Mouse (Mus musculus) myocyte (in vitro differentiated cells): ENCODE results near the gene Ankmy1. TPM values are rescaled to one million over a fixed set of nuclear protein-coding genes. Genes with fewer than 3 reads are reported as not detected.

ENCODE experiments used
- H3K27me3 ChIP-seq: one replicate; pipeline ENCODE4 v1.6.1; 2011; ENCODE audit not compliant: control insufficient read depth, insufficient read depth, insufficient read length
- H3K36me3 ChIP-seq: one replicate; pipeline ENCODE4 v1.6.1; 2011; ENCODE audit not compliant: control insufficient read depth, insufficient read depth
- H3K4me2 ChIP-seq: one replicate; pipeline ENCODE4 v1.6.1; 2011; ENCODE audit warnings: low read depth, control low read depth
- H3K4me3 ChIP-seq: one replicate; pipeline ENCODE4 v1.5.1; 2011; ENCODE audit warnings: mild to moderate bottlenecking, control low read depth, moderate library complexity
- H3K79me2 ChIP-seq: one replicate; pipeline ENCODE4 v1.6.1; 2011; ENCODE audit not compliant: control insufficient read depth, insufficient read depth
- H3ac ChIP-seq: one replicate; pipeline ENCODE4 v1.6.1; 2011; ENCODE audit not compliant: control insufficient read depth, insufficient read length
- CEBPB ChIP-seq: IDR thresholded peaks from 2 replicates; pipeline ENCODE4 v1.6.1; 2011; ENCODE audit warnings: mild to moderate bottlenecking, moderate library complexity; ENCODE audit not compliant: poor library complexity, insufficient read depth, severe bottlenecking
- E2F4 ChIP-seq: IDR thresholded peaks from one replicate; pipeline ENCODE4 v1.6.1; 2011; ENCODE audit warnings: mild to moderate bottlenecking, control low read depth, moderate library complexity; ENCODE audit not compliant: insufficient read depth
- MAX ChIP-seq: IDR thresholded peaks from one replicate; pipeline ENCODE4 v1.6.1; 2011; ENCODE audit warnings: low read depth, mild to moderate bottlenecking, control low read depth
- MYOD1 ChIP-seq, 3 experiments: IDR thresholded peaks; one replicate each; pipeline ENCODE4 v1.6.1; 2011; ENCODE audit warnings: control low read depth in 2 of 3, low read depth in 2 of 3, mild to moderate bottlenecking in 2 of 3, moderate library complexity in 1 of 3; ENCODE audit not compliant: insufficient read length in 2 of 3, control insufficient read depth in 1 of 3
- MYOG ChIP-seq, 3 experiments: IDR thresholded peaks; one replicate each; pipeline ENCODE4 v1.6.1; 2011; ENCODE audit warnings: control low read depth in 2 of 3, low read depth in 2 of 3, mild to moderate bottlenecking in 2 of 3; ENCODE audit not compliant: insufficient read length in 2 of 3, control insufficient read depth in 1 of 3, insufficient read depth in 1 of 3
- POLR2A ChIP-seq: IDR thresholded peaks from one replicate; pipeline ENCODE4 v1.6.1; 2011; ENCODE audit warnings: low read depth, mild to moderate bottlenecking, control low read depth, moderate library complexity; ENCODE audit not compliant: insufficient read length
- POLR2AphosphoS2 ChIP-seq: IDR thresholded peaks from one replicate; pipeline ENCODE4 v1.6.1; 2011; ENCODE audit warnings: low read depth, control low read depth; ENCODE audit not compliant: insufficient read length
- REST ChIP-seq: IDR thresholded peaks from one replicate; pipeline ENCODE4 v1.6.1; 2011; ENCODE audit warnings: mild to moderate bottlenecking, control low read depth, moderate library complexity; ENCODE audit not compliant: insufficient read depth, insufficient read length
- SRF ChIP-seq: IDR thresholded peaks from one replicate; pipeline ENCODE4 v1.6.1; 2011; ENCODE audit warnings: low read depth; ENCODE audit not compliant: control insufficient read depth, insufficient read length
- TCF12 ChIP-seq: IDR thresholded peaks from one replicate; pipeline ENCODE4 v1.6.1; 2011; ENCODE audit warnings: mild to moderate bottlenecking, control low read depth; ENCODE audit not compliant: poor library complexity, insufficient read depth, severe bottlenecking
- TCF3 ChIP-seq: IDR thresholded peaks from one replicate; pipeline ENCODE4 v1.6.1; 2011; ENCODE audit warnings: low read depth, control low read depth; ENCODE audit not compliant: insufficient read length
- USF1 ChIP-seq: IDR thresholded peaks from one replicate; pipeline ENCODE4 v1.6.1; 2011; ENCODE audit warnings: low read depth, mild to moderate bottlenecking, control low read depth, moderate library complexity
- polyA plus RNA-seq: library from polyadenylated mRNA; unstranded; fragments of >200 nt; fragmentation: generic; extraction: Trizol; gene quantifications from one replicate; pipeline ENCODE4 v1.2.1, GENCODE M21; 2012; ENCODE audit warnings: missing spikeins

The Ankmy1 gene
- polyA plus RNA-seq, 1 experiment = 2.4 TPM

DNA sequence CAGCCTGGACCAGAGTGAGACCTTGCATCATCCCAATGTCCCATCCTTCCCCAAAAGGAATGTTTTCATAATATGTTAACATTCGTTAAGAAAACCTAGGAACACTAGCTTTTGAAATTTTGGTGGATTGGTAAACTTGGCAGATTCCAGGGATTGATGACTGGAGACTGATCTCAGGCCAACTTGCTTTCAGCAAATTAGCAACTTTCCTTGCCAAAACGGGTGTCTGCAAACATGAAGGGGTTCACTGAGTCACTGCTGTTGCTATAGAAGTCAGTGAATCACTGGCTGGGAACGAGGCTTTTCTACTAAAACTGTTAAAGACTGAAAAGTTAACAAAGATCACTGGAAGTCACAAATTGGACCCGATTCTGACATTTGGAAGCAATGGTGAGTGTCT lies 921 bp upstream of the Ankmy1 start:
- Histone ChIP-seq H3K27me3 (no peaks in the 10 kb centered on the region), H3K4me3 (no peak overlapping the region), H3ac (no peak overlapping the region), H3K79me2 (no peaks in the 10 kb centered on the region), H3K4me2 (peak overlapping the region; percentile 74), H3K36me3 (no peaks in the 10 kb centered on the region)
- no peak for TF ChIP-seq MYOG (IDR thresholded peaks at IDR 0.05; ENCODE audit: control insufficient read depth in 1 of 3, insufficient read depth in 1 of 3, insufficient read length in 2 of 3, low read depth in 2 of 3)
- no peak for TF ChIP-seq MYOD1 (IDR thresholded peaks at IDR 0.05; ENCODE audit: control insufficient read depth in 1 of 3, insufficient read length in 2 of 3, low read depth in 2 of 3)
- TF ChIP-seq POLR2A = no peak
- TF ChIP-seq CEBPB = 0 out of 2 replicates have a peak, but pooled peaks have one; percentile 28
- TF ChIP-seq SRF = no peak
- no peak for TF ChIP-seq USF1
- TF ChIP-seq TCF12 = no peak

DNA sequence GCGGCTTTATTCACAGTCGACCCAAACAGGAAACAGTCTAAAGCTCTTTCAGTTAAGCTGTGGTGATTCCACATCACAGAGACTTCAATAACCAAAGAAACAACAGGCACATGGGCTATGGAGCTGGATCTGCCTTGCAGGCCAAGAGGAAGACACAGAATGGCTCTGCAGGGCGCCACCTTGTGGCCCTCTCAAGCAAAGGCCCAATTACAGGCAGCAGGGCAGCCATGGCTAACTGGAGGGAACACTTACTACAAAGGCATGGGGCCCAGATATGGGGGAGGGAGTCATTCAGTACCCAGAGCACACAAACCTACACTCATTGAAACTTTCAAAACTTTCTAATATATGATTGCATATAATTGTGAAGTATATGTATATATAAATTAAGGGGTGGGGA lies 7.6 kb downstream of the Ankmy1 start:
- no peaks in the 10 kb centered on the region for H3K27me3 ChIP-seq

DNA sequence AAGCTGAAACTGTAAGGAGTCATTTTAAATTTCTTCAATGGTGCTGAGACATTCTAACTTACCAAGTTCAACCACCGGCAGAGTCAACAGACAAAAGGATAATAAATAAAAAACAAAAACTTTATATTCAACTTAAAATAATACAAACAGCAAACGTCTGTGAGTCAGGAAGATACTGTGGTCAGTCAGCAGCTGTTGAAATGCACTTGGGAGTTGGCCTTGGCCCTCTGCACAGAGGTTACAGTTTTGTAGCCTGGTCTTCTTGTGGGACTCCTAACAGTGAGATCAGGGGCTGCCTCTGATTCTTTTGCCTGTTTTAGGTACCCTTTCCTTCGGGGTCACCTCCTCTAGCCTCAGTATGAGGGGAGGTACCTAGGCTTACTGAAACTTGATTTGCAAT lies 8.8 kb downstream of the Ankmy1 start:
- H3K4me2 ChIP-seq = peak overlapping the region; percentile 68

More for the DNA sequence above, 7.6 kb downstream of the Ankmy1 start:
- TF ChIP-seq E2F4 (no peak), USF1 (no peak), CEBPB (no peak), MAX (no peak), SRF (no peak), POLR2AphosphoS2 (no peak), TCF12 (no peak), TCF3 (no peak), MYOD1 (IDR thresholded peaks at IDR 0.05; ENCODE audit: control insufficient read depth in 1 of 3, insufficient read length in 2 of 3, low read depth in 2 of 3) (no peak), POLR2A (no peak), MYOG (IDR thresholded peaks at IDR 0.05; ENCODE audit: control insufficient read depth in 1 of 3, insufficient read depth in 1 of 3, insufficient read length in 2 of 3, low read depth in 2 of 3) (no peak), REST (no peak)
- H3K4me3 ChIP-seq = no peak overlapping the region
- no peaks in the 10 kb centered on the region for H3K36me3 ChIP-seq
- no peak overlapping the region for H3K4me2 ChIP-seq
- no peaks in the 10 kb centered on the region for H3K79me2 ChIP-seq
- H3ac ChIP-seq = no peak overlapping the region

DNA sequence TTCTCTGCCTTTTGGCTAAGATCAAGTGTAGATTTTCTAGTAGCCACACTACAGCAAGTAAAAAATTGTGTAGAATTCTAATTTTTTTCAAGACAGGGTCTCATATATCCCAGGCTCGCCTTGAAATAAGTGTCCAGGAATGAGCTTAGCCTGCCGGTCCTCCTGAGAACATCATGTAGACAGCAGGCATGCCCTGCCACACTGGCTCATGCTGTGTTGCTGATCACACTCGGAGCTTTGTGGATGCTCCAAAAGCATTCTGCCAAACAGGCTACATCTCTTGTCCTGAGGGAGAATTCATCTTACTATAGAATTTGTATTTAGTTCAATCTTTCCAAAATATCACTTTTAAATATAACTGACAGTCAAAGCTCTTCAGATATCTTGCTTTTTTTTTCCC lies 9.9 kb downstream of the Ankmy1 start:
- Histone ChIP-seq H3K4me3 (no peak overlapping the region), H3K79me2 (no peaks in the 10 kb centered on the region), H3K4me2 (no peak overlapping the region), H3K27me3 (no peaks in the 10 kb centered on the region), H3K36me3 (no peaks in the 10 kb centered on the region), H3ac (no peak overlapping the region)
- TF ChIP-seq E2F4 (no peak), CEBPB (no peak), TCF12 (no peak), REST (no peak), TCF3 (no peak), POLR2AphosphoS2 (no peak)

More for the DNA sequence above, 8.8 kb downstream of the Ankmy1 start:
- H3K27me3 ChIP-seq = no peaks in the 10 kb centered on the region
- no peaks in the 10 kb centered on the region for H3K79me2 ChIP-seq
- H3K4me3 ChIP-seq = no peak overlapping the region
- peak; percentile 6 for TF ChIP-seq TCF12
- no peak for TF ChIP-seq E2F4
- TF ChIP-seq MYOD1 (IDR thresholded peaks at IDR 0.05; ENCODE audit: control insufficient read depth in 1 of 3, insufficient read length in 2 of 3, low read depth in 2 of 3) = peak in 2 of 3 experiments; percentile 60 to 64
- no peak for TF ChIP-seq CEBPB
- no peak for TF ChIP-seq TCF3
- TF ChIP-seq POLR2AphosphoS2 = no peak
- no peak for TF ChIP-seq REST
- TF ChIP-seq POLR2A = no peak
- TF ChIP-seq MAX = no peak
- TF ChIP-seq MYOG (IDR thresholded peaks at IDR 0.05; ENCODE audit: control insufficient read depth in 1 of 3, insufficient read depth in 1 of 3, insufficient read length in 2 of 3, low read depth in 2 of 3) = peak in 2 of 3 experiments; percentile 54 to 63
- no peak for TF ChIP-seq SRF
- no peak for TF ChIP-seq USF1
- no peaks in the 10 kb centered on the region for H3K36me3 ChIP-seq
- no peak overlapping the region for H3ac ChIP-seq

DNA sequence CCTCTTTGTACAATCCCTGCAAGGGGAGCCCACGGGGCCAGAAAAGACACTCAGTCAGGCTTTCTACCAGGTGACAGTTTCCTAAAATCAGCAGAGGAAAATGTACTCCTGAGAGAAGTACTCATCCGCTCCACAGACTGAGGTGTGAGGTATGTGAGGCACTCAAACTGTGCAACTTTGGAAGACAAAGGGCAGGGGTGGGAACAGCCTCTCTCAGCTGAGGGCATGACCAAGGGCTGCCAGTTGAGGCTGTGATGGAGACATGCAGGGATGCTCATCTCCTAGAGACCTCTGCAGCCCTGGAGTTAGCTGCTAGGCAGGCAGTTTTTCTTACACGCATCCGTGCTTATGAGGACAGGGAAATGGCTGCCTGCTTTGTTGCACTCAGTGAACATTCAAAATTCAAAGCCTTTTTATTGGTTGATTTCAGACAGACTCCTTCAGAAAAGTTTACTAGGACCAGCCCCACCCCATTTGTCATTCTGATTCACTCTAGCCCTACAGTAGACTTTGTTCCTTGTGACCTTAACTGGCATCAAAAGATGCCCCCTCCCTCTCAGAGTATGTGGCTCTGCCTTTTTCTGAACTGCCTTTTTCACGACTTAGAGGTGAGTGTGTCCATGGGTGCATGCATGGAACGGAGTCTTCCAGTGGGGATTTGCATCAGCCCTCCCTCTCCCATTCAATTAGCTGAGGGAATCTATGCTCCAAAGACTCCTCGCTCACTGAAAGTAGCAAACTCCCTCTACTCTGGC lies 13.6 kb downstream of the Ankmy1 start:
- TF ChIP-seq E2F4 (no peak), MYOD1 (IDR thresholded peaks at IDR 0.05; ENCODE audit: control insufficient read depth in 1 of 3, insufficient read length in 2 of 3, low read depth in 2 of 3) (no peak), TCF3 (no peak), POLR2A (no peak), MYOG (IDR thresholded peaks at IDR 0.05; ENCODE audit: control insufficient read depth in 1 of 3, insufficient read depth in 1 of 3, insufficient read length in 2 of 3, low read depth in 2 of 3) (no peak), CEBPB (no peak), REST (no peak), TCF12 (no peak), MAX (no peak), POLR2AphosphoS2 (no peak), USF1 (no peak), SRF (no peak)
- H3K4me2 ChIP-seq = no peak overlapping the region
- H3K27me3 ChIP-seq = peaks cover 19% of the 10 kb centered on the region

More for the DNA sequence above, 13.6 kb downstream of the Ankmy1 start:
- Histone ChIP-seq H3ac (no peak overlapping the region), H3K36me3 (no peaks in the 10 kb centered on the region), H3K4me3 (no peak overlapping the region), H3K79me2 (no peaks in the 10 kb centered on the region)
